Mouse (Mus musculus): Measurements from ENCODE around the gene 4930512M02Rik.

GRCm38 (mm10) chr11:11676068-11676741 lies 48.6 kb upstream of the 4930512M02Rik start:
- TF ChIP-seq CTCF (IDR thresholded peaks at IDR 0.05; ENCODE audit: insufficient read depth, low read depth, low read length) (no peak), POLR2A (IDR thresholded peaks at IDR 0.05; ENCODE audit: insufficient read depth, low read depth, low read length) (no peak)
